ENCODE assay signal across 8 mouse cellular contexts in the genomic region with DNA sequence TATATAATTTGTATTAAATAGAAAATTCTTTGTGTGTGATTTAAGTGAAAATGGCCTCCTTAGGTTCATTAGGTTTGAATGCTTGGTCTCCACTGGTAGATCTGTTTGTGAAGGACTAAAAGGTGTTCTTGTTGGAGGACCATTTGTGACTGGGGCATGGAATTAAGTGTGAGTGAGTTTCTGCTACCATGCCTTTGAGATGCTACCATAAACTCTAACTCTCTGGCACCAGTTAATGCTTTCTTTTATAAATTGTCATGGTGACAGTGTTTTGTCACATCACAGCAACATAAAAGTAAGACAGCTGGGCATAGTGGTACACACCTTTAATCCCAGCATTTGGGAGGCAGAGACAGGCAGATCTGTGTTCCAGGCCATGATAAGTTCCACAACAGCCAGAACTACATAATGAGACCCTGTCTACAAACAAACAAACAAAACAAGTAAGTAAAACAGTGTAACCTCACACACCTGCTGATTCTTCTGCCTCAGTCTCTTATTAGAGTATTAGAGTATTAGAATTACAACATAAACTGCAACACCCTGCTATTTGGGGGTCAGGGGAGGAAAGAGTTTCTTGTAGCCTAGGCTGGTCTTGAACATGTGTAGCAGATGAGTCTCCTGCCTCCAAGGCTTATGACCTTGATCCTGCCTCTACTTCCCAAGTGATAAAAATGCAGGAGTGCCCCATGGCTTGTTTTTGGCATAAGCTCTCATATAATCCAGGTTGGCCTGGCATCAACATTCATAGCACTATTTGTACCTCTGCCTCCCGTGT. TPM values are rescaled to one million over a fixed set of nuclear protein-coding genes. Genes with fewer than 3 reads are reported as not detected.
A peak's percentile ranks its signal among the peaks of the same experiment; 100 is the strongest.
DNase-seq lines count a peak whose midpoint lies in the region; ATAC-seq and TF ChIP-seq lines count a peak whose summit lies in the region.

No protein-coding gene starts in this region.

- no peaks in the 10 kb centered on the region for H3K36me3 ChIP-seq in midbrain, embryonic 11.5 days (ENCODE audit: control insufficient read depth, insufficient read depth, low read length)
- no peaks in the 10 kb centered on the region for H3K36me3 ChIP-seq in midbrain, embryonic 10.5 days
- H3K36me3 ChIP-seq in limb, embryonic 12.5 days, result no peaks in the 10 kb centered on the region
- H3K36me3 ChIP-seq in stomach, embryonic 14.5 days (ENCODE audit: control insufficient read depth, insufficient read depth, low read length), result no peaks in the 10 kb centered on the region

- WGBS in midbrain, embryonic 11.5 days, result 76% methylated on average over 1 of the region's 1 CpGs
- WGBS in midbrain, embryonic 10.5 days, result 74% methylated on average over 1 of the region's 1 CpGs
- WGBS in limb, embryonic 12.5 days, result 52% methylated on average over 1 of the region's 1 CpGs
- 41% methylated on average over 1 of the region's 1 CpGs for WGBS in stomach, embryonic 14.5 days

- no peak overlapping the region for H3K9ac ChIP-seq in midbrain, embryonic 11.5 days (ENCODE audit: low read length)
- no peak overlapping the region for H3K9ac ChIP-seq in limb, embryonic 12.5 days (replicated peaks)
- no peak overlapping the region for H3K9ac ChIP-seq in stomach, embryonic 14.5 days (replicated peaks; ENCODE audit: low read depth, low read length)

- intact Hi-C loops in gastrocnemius, adult 2 months (cut with DNase I), result loop anchor here (2.0 to 10.0 kb wide), 4 partner anchors 15 to 617 kb away; a partner anchor contains a TSS
- intact Hi-C loops in gastrocnemius, postnatal 36 days (cut with DNase I), result loop anchor here (2.0 kb wide), 2 partner anchors 15 to 43 kb away; no protein-coding TSS in a partner anchor

- H3K9me3 ChIP-seq in midbrain, embryonic 11.5 days (ENCODE audit: control insufficient read depth, low read length), result no peaks in the 10 kb centered on the region
- H3K9me3 ChIP-seq in midbrain, embryonic 10.5 days (replicated peaks), result no peaks in the 10 kb centered on the region
- no peaks in the 10 kb centered on the region for H3K9me3 ChIP-seq in limb, embryonic 12.5 days
- H3K9me3 ChIP-seq in stomach, embryonic 14.5 days (ENCODE audit: control insufficient read depth, low read depth, low read length), result no peaks in the 10 kb centered on the region

- TF ChIP-seq CTCF in gastrocnemius, adult 2 months (IDR thresholded peaks at IDR 0.05), result no peak

- H3K4me3 ChIP-seq in gastrocnemius, adult 2 months, result no peak overlapping the region
- no peak overlapping the region for H3K4me3 ChIP-seq in midbrain, embryonic 11.5 days (ENCODE audit: low read depth, low read length)
- H3K4me3 ChIP-seq in midbrain, embryonic 10.5 days, result no peak overlapping the region
- no peak overlapping the region for H3K4me3 ChIP-seq in limb, embryonic 12.5 days (replicated peaks)
- no peak overlapping the region for H3K4me3 ChIP-seq in stomach, embryonic 14.5 days (ENCODE audit: low read depth, low read length)

- DNase-seq in gastrocnemius, adult 2 months, result no peak
- no peak for DNase-seq in gastrocnemius, postnatal 36 days
- no peak for DNase-seq in midbrain, embryonic 11.5 days (ENCODE audit: low spot score, missing footprints)
- DNase-seq in midbrain, embryonic 10.5 days (ENCODE audit: low spot score), result no peak
- no peak for DNase-seq in urinary bladder, postnatal 10 days (ENCODE audit: low spot score)

- H3K27me3 ChIP-seq in midbrain, embryonic 11.5 days (ENCODE audit: control insufficient read depth, insufficient read depth, low read length), result no peaks in the 10 kb centered on the region
- no peaks in the 10 kb centered on the region for H3K27me3 ChIP-seq in midbrain, embryonic 10.5 days (ENCODE audit: low read depth, poor library complexity, severe bottlenecking)
- H3K27me3 ChIP-seq in limb, embryonic 12.5 days, result no peaks in the 10 kb centered on the region
- no peaks in the 10 kb centered on the region for H3K27me3 ChIP-seq in stomach, embryonic 14.5 days (ENCODE audit: control insufficient read depth, insufficient read depth, low read length)

- ATAC-seq in midbrain, embryonic 11.5 days (ENCODE audit: low FRiP score), result no peak
- no peak for ATAC-seq in limb, embryonic 12.5 days (ENCODE audit: insufficient number of reproducible peaks, insufficient read depth, low FRiP score, low TSS enrichment, low read depth)
- no peak for ATAC-seq in stomach, embryonic 14.5 days (ENCODE audit: insufficient number of reproducible peaks, insufficient read depth, low FRiP score, low read depth)
- no peak for ATAC-seq in monocyte, adult 5-6 weeks (replicated peaks; ENCODE audit: insufficient number of reproducible peaks, low FRiP score, low TSS enrichment, poor library complexity, severe bottlenecking)

- H3K4me1 ChIP-seq in midbrain, embryonic 11.5 days (ENCODE audit: control insufficient read depth, insufficient read depth, low read length), result no peaks in the 10 kb centered on the region
- peaks cover 10% of the 10 kb centered on the region for H3K4me1 ChIP-seq in midbrain, embryonic 10.5 days
- no peaks in the 10 kb centered on the region for H3K4me1 ChIP-seq in limb, embryonic 12.5 days (replicated peaks)
- H3K4me1 ChIP-seq in stomach, embryonic 14.5 days (ENCODE audit: control insufficient read depth, insufficient read depth, low read length), result no peaks in the 10 kb centered on the region

- H3K4me2 ChIP-seq in midbrain, embryonic 11.5 days, result no peak overlapping the region
- H3K4me2 ChIP-seq in limb, embryonic 12.5 days, result no peak overlapping the region
- no peak overlapping the region for H3K4me2 ChIP-seq in stomach, embryonic 14.5 days (replicated peaks; ENCODE audit: low read depth, low read length)

- peak overlapping the region; percentile 92 for H3K27ac ChIP-seq in gastrocnemius, adult 2 months
- peak overlapping the region; percentile 30; the same call in 1 of the 2 replicates for H3K27ac ChIP-seq in midbrain, embryonic 11.5 days (ENCODE audit: low read depth, low read length)
- H3K27ac ChIP-seq in midbrain, embryonic 10.5 days (replicated peaks), result no peak overlapping the region
- peak overlapping the region; percentile 60 for H3K27ac ChIP-seq in limb, embryonic 12.5 days
- H3K27ac ChIP-seq in stomach, embryonic 14.5 days (ENCODE audit: low read length), result peak overlapping the region; percentile 48; the same call in 1 of the 2 replicates

RNA-seq across cellular contexts. Expression of a gene that starts 22.6 kb away (rescaled TPM):
- total RNA-seq in gastrocnemius, adult 2 months (2021), result not detected
- not detected for total RNA-seq in gastrocnemius, postnatal 36 days (2021)
- 0.21 and 0.30 TPM in 2 replicates for polyA plus RNA-seq in midbrain, embryonic 11.5 days (2014; fragmentation: Nextera tagmentation; extraction: Ambion mirVana)
- 0.37 TPM in 1 of 2 replicates, not detected in the other for polyA plus RNA-seq in midbrain, embryonic 10.5 days (2016; fragmentation: Nextera tagmentation; extraction: Ambion mirVana)
- polyA plus RNA-seq in limb, embryonic 12.5 days (2016; fragmentation: Nextera tagmentation; extraction: Ambion mirVana), result 0.47 and 0.81 TPM in 2 replicates
- not detected in 2 replicates for polyA plus RNA-seq in stomach, embryonic 14.5 days (2014; fragmentation: Nextera tagmentation; extraction: Ambion mirVana)
- total RNA-seq in monocyte, adult 5-6 weeks (2017), result 3.7 to 4.4 TPM in 2 of 3 replicates, not detected in the other

RNA-seq across cellular contexts. Expression of a gene that starts 22.7 kb away (rescaled TPM):
- under 1 TPM; 0.26 to 0.45 TPM for total RNA-seq in gastrocnemius, adult 2 months (2021)
- total RNA-seq in gastrocnemius, postnatal 36 days (2021), result under 1 TPM; 0.32 to 0.41 TPM
- 13.6 and 15.7 TPM in 2 replicates for polyA plus RNA-seq in midbrain, embryonic 11.5 days (2014; fragmentation: Nextera tagmentation; extraction: Ambion mirVana)
- 13.1 and 15.1 TPM in 2 replicates for polyA plus RNA-seq in midbrain, embryonic 10.5 days (2016; fragmentation: Nextera tagmentation; extraction: Ambion mirVana)
- polyA plus RNA-seq in limb, embryonic 12.5 days (2016; fragmentation: Nextera tagmentation; extraction: Ambion mirVana), result 11.8 and 12.3 TPM in 2 replicates
- polyA plus RNA-seq in stomach, embryonic 14.5 days (2014; fragmentation: Nextera tagmentation; extraction: Ambion mirVana), result 6.0 and 7.2 TPM in 2 replicates
- 2.6 to 6.8 TPM (median 6.5 TPM) in 3 replicates for total RNA-seq in monocyte, adult 5-6 weeks (2017)
